Mouse (Mus musculus) layer of hippocampus, adult 8-10 months (tissue): ENCODE measurements around the gene Eif3b. TPM values are rescaled to one million over a fixed set of nuclear protein-coding genes. Genes with fewer than 3 reads are reported as not detected.

Experiments used
- DNase-seq, 2 experiments: peaks; one replicate each; pipeline ENCODE4 v3.0.0; 2022; ENCODE audit warnings: low spot score in 2 of 2
- microRNA-seq, 2 experiments: library from miRNA; unstranded; fragments of <30 nt; microRNA quantifications; one replicate each; pipeline ENCODE4 v1.2.0; 2022
- total RNA-seq, 4 experiments: library from RNA; stranded (reverse); gene quantifications; 2 replicates each; pipeline ENCODE4 v1.2.4; 2022

Eif3b gene
- total RNA-seq, 4 experiments from 2014 or later = 84.4 to 88.2 (median 87.0) TPM

- DNase-seq = no peak
Observed at GRCm38 (mm10) chr5:140481458-140481857, 62.3 kb downstream of the Eif3b start.

- DNase-seq = no peak
Observed at GRCm38 (mm10) chr5:140491142-140491541, 72.0 kb downstream of the Eif3b start.

GRCm38 (mm10) chr5:140492684-140493233, 73.6 kb downstream of the Eif3b start:
- no peak for DNase-seq

Small RNA genes within 50 kb of the gene (microRNA-seq; reads per million reads assigned to microRNA genes)
- gene Mir7038 = 0.64 to 1.5 reads per million in 2 experiments

Other genes starting within 250 kb of the Eif3b start
- 10 to 100 TPM; 15.3 to 19.9 (median 17.2) TPM for gene Mad1l1, start 97.8 kb upstream of the Eif3b start, total RNA-seq
- 1 to 10 TPM; 5.0 to 6.3 (median 5.2) TPM for gene Nudt1, start 97.7 kb upstream of the Eif3b start, total RNA-seq
- 1 to 10 TPM; 7.8 to 9.7 (median 9.1) TPM for gene Mrm2, start 87.4 kb upstream of the Eif3b start, total RNA-seq
- 10 to 100 TPM in 3 of 4 experiments, 1 to 10 TPM in 1; 9.1 to 15.8 (median 12.7) TPM for gene Snx8, start 30.1 kb upstream of the Eif3b start, total RNA-seq
- not detected for gene Gm4869, start 26.3 kb downstream of the Eif3b start, total RNA-seq
- gene Chst12, start 86.2 kb downstream of the Eif3b start, total RNA-seq = 10 to 100 TPM; 14.3 to 24.0 (median 18.8) TPM
- under 1 TPM in 2 of 4 experiments, not detected in 2; 0.67 to 0.80 TPM for gene Grifin, start 145.7 kb downstream of the Eif3b start, total RNA-seq
- gene Lfng, start 188.0 kb downstream of the Eif3b start, total RNA-seq = 10 to 100 TPM; 18.1 to 25.0 (median 22.8) TPM
- 100 to 1,000 TPM; 160 to 168 (median 167) TPM for gene Ttyh3, start 229.7 kb downstream of the Eif3b start, total RNA-seq